Mouse (Mus musculus): ENCODE results near the gene Ufc1. TPM values are rescaled to one million over a fixed set of nuclear protein-coding genes. Genes with fewer than 3 reads are reported as not detected.
"Not testable (repeated sequence)": the region's sequence is repeated elsewhere in the genome, so short reads cannot be mapped to it uniquely, and the experiment has no call there.

Ufc1 gene
- total and polyA plus RNA-seq, 2 experiments from 2014 or later, result 83.7 to 128 TPM

GRCm38 (mm10) chr1:171320151-171320550 is 25.3 kb upstream of the Ufc1 start:
- Histone ChIP-seq H3K27me3 (ENCODE audit: insufficient read depth, low read length) (no peaks in the 10 kb centered on the region), H3K9ac (replicated peaks; ENCODE audit: low read length, poor library complexity, severe bottlenecking) (no peak overlapping the region), H3K4me1 (ENCODE audit: insufficient read depth, low read length) (no peaks in the 10 kb centered on the region), H3K36me3 (ENCODE audit: insufficient read depth, low read length) (no peaks in the 10 kb centered on the region), H3K9me3 (ENCODE audit: low read length) (no peaks in the 10 kb centered on the region), H3K4me3 (ENCODE audit: low read depth, low read length) (no peak overlapping the region), H3K27ac (ENCODE audit: low read depth, low read length) (no peak overlapping the region), H3K4me2 (ENCODE audit: low read depth, low read length, poor library complexity, severe bottlenecking) (no peak overlapping the region)
- DNase-seq (ENCODE audit: low spot score) (no peak), ATAC-seq (ENCODE audit: low FRiP score) (no peak)
- WGBS, result 15% methylated on average over 5 of the region's 5 CpGs
- TF ChIP-seq CTCF (IDR thresholded peaks at IDR 0.05), result no peak

- no peak overlapping the region for H3K27ac ChIP-seq (ENCODE audit: low read depth, low read length)
- no peak overlapping the region for H3K9ac ChIP-seq (replicated peaks; ENCODE audit: low read length, poor library complexity, severe bottlenecking)
- no peak overlapping the region for H3K4me2 ChIP-seq (ENCODE audit: low read depth, low read length, poor library complexity, severe bottlenecking)
- H3K4me3 ChIP-seq (ENCODE audit: low read depth, low read length), result no peak overlapping the region
- H3K4me1 ChIP-seq (ENCODE audit: insufficient read depth, low read length), result no peaks in the 10 kb centered on the region
- ATAC-seq (ENCODE audit: low FRiP score), result no peak
- no peak for TF ChIP-seq CTCF (IDR thresholded peaks at IDR 0.05)
- no peaks in the 10 kb centered on the region for H3K27me3 ChIP-seq (ENCODE audit: insufficient read depth, low read length)
- H3K9me3 ChIP-seq (ENCODE audit: low read length), result no peaks in the 10 kb centered on the region
- H3K36me3 ChIP-seq (ENCODE audit: insufficient read depth, low read length), result no peaks in the 10 kb centered on the region
- 12% methylated on average over 7 of the region's 7 CpGs for WGBS
- DNase-seq (ENCODE audit: low spot score), result no peak
These were observed 24.9 kb upstream of the Ufc1 start for GRCm38 (mm10) chr1:171319748-171320147.

- H3K4me3 ChIP-seq (ENCODE audit: low read depth, low read length), result no peak overlapping the region
- H3K9me3 ChIP-seq (ENCODE audit: low read length), result no peaks in the 10 kb centered on the region
- H3K36me3 ChIP-seq (ENCODE audit: insufficient read depth, low read length), result no peaks in the 10 kb centered on the region
- no peaks in the 10 kb centered on the region for H3K4me1 ChIP-seq (ENCODE audit: insufficient read depth, low read length)
- no peak overlapping the region for H3K27ac ChIP-seq (ENCODE audit: low read depth, low read length)
- H3K4me2 ChIP-seq (ENCODE audit: low read depth, low read length, poor library complexity, severe bottlenecking), result no peak overlapping the region
- H3K27me3 ChIP-seq (ENCODE audit: insufficient read depth, low read length), result no peaks in the 10 kb centered on the region
- 63% methylated on average over 2 of the region's 2 CpGs for WGBS
- no peak overlapping the region for H3K9ac ChIP-seq (replicated peaks; ENCODE audit: low read length, poor library complexity, severe bottlenecking)
- TF ChIP-seq CTCF (IDR thresholded peaks at IDR 0.05), result no peak
- no peak for DNase-seq (ENCODE audit: low spot score)
- no peak for ATAC-seq (ENCODE audit: low FRiP score)
These were observed 14.5 kb upstream of the Ufc1 start for GRCm38 (mm10) chr1:171309321-171309720.

GRCm38 (mm10) chr1:171306157-171306556 is 11.3 kb upstream of the Ufc1 start:
- not testable (repeated sequence) for H3K36me3 ChIP-seq (ENCODE audit: insufficient read depth, low read length); H3K4me2 ChIP-seq (ENCODE audit: low read depth, low read length, poor library complexity, severe bottlenecking); H3K4me1 ChIP-seq (ENCODE audit: insufficient read depth, low read length); ATAC-seq (ENCODE audit: low FRiP score); H3K9me3 ChIP-seq (ENCODE audit: low read length); H3K27me3 ChIP-seq (ENCODE audit: insufficient read depth, low read length); DNase-seq (ENCODE audit: low spot score); H3K9ac ChIP-seq (replicated peaks; ENCODE audit: low read length, poor library complexity, severe bottlenecking); H3K27ac ChIP-seq (ENCODE audit: low read depth, low read length); H3K4me3 ChIP-seq (ENCODE audit: low read depth, low read length)
- 66% methylated on average over 5 of the region's 5 CpGs for WGBS

- Histone ChIP-seq H3K27me3 (ENCODE audit: insufficient read depth, low read length) (peaks cover 12% of the 10 kb centered on the region), H3K27ac (ENCODE audit: low read depth, low read length) (no peak overlapping the region), H3K36me3 (ENCODE audit: insufficient read depth, low read length) (no peaks in the 10 kb centered on the region), H3K9ac (replicated peaks; ENCODE audit: low read length, poor library complexity, severe bottlenecking) (no peak overlapping the region), H3K4me2 (ENCODE audit: low read depth, low read length, poor library complexity, severe bottlenecking) (no peak overlapping the region), H3K4me3 (ENCODE audit: low read depth, low read length) (no peak overlapping the region), H3K9me3 (ENCODE audit: low read length) (no peaks in the 10 kb centered on the region), H3K4me1 (ENCODE audit: insufficient read depth, low read length) (no peaks in the 10 kb centered on the region)
- ATAC-seq (ENCODE audit: low FRiP score) (no peak), DNase-seq (ENCODE audit: low spot score) (no peak)
- 70% methylated on average over 3 of the region's 3 CpGs for WGBS
- TF ChIP-seq CTCF (IDR thresholded peaks at IDR 0.05), result no peak
These were observed 3.4 kb upstream of the Ufc1 start for GRCm38 (mm10) chr1:171298226-171298625.

- 16% methylated on average over 3 of the region's 3 CpGs for WGBS
These were observed 209 bp upstream of the Ufc1 start for GRCm38 (mm10) chr1:171295063-171295402.

More at GRCm38 (mm10) chr1:171295063-171295402, 209 bp upstream of the Ufc1 start:
- H3K4me1 ChIP-seq (ENCODE audit: insufficient read depth, low read length), result no peaks in the 10 kb centered on the region
- ATAC-seq (ENCODE audit: low FRiP score) (peak; percentile 13; the same call in 1 of the 2 replicates), DNase-seq (ENCODE audit: low spot score) (no peak)
- H3K4me3 ChIP-seq (ENCODE audit: low read depth, low read length), result peak overlapping the region; percentile 66
- no peak for TF ChIP-seq CTCF (IDR thresholded peaks at IDR 0.05)
- peak overlapping the region; percentile 68 for H3K4me2 ChIP-seq (ENCODE audit: low read depth, low read length, poor library complexity, severe bottlenecking)
- H3K27ac ChIP-seq (ENCODE audit: low read depth, low read length), result peak overlapping the region; percentile 93
- no peaks in the 10 kb centered on the region for H3K36me3 ChIP-seq (ENCODE audit: insufficient read depth, low read length)
- peak overlapping the region; percentile 94 for H3K9ac ChIP-seq (replicated peaks; ENCODE audit: low read length, poor library complexity, severe bottlenecking)
- H3K9me3 ChIP-seq (ENCODE audit: low read length), result no peaks in the 10 kb centered on the region
- H3K27me3 ChIP-seq (ENCODE audit: insufficient read depth, low read length), result peaks cover 12% of the 10 kb centered on the region
